In the genomic region with DNA sequence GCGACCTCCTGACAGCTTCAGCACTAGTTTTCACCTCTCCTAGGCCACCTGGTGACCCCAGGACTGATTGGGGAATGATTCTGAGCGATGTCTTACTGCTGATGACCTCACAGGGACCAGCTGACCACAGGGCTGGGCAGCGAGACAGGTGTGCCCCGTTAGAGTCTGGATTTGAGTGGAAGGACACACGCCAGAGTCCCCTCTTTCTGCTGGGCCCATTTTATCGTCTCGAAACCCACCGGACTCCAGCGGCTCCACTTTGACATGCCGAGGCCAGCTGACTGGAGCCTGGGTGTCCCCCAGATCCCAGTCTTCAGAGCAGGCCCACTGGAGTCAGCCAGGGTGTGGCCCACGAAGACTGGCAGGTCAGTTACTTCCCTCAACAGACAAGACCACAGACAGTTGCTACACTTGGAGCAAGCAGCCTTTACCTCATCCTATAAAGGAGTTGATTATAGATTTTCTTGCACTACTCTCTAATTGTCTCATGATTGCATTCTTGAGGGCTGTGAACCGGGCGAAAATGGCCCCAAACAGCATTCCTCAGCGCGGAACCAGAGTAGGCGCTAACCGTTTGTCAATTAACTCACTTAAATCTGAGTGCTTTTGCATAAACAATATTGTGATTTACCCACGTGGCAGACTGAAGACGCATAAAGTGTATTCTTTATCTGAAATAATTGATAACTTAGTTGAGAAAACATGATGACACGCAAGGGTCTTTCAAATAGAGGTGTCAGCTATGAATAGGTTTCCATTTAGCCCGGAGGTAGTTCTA, we compare ENCODE assay signal across 8 mouse cellular contexts. TPM values are rescaled to one million over a fixed set of nuclear protein-coding genes. Genes with fewer than 3 reads are reported as not detected.
DNase-seq lines count a peak whose midpoint lies in the region; ATAC-seq lines count a peak whose summit lies in the region.

No protein-coding gene starts in this region.

- H3K9ac ChIP-seq in heart, embryonic 11.5 days (ENCODE audit: low read depth, low read length) = peak overlapping the region; percentile 87
- peak overlapping the region; percentile 70 for H3K9ac ChIP-seq in hindbrain, embryonic 14.5 days

- peak overlapping the region; percentile 97 for H3K27ac ChIP-seq in heart, embryonic 11.5 days (ENCODE audit: low read depth, low read length)
- peak overlapping the region; percentile 87 for H3K27ac ChIP-seq in hindbrain, embryonic 14.5 days

- peaks cover 41% of the 10 kb centered on the region for H3K4me1 ChIP-seq in heart, embryonic 11.5 days (ENCODE audit: control insufficient read depth, insufficient read depth, low read length)
- peaks cover 44% of the 10 kb centered on the region for H3K4me1 ChIP-seq in hindbrain, embryonic 14.5 days (replicated peaks; ENCODE audit: control insufficient read depth, insufficient read depth, low read length)

- peaks cover under 1% of the 10 kb centered on the region; the same call in 1 of the 2 replicates for H3K36me3 ChIP-seq in heart, embryonic 11.5 days (ENCODE audit: control insufficient read depth, insufficient read depth, low read length)
- H3K36me3 ChIP-seq in hindbrain, embryonic 14.5 days (replicated peaks; ENCODE audit: control insufficient read depth, insufficient read depth) = peaks cover 17% of the 10 kb centered on the region

- no peak for DNase-seq in heart, postnatal 25 days (ENCODE audit: low spot score)
- peak; percentile 40 for DNase-seq in urinary bladder, postnatal 25 days (ENCODE audit: low spot score)
- no peak for DNase-seq in urinary bladder, postnatal 10 days (ENCODE audit: low spot score)
- DNase-seq in hindbrain, embryonic 14.5 days (ENCODE audit: low spot score) = no peak
- DNase-seq in yolk sac, embryonic 10.5 days (ENCODE audit: low spot score) = no peak
- DNase-seq in gastrocnemius, postnatal 25 days = no peak

- peak overlapping the region; percentile 95 for H3K4me2 ChIP-seq in heart, embryonic 11.5 days
- H3K4me2 ChIP-seq in hindbrain, embryonic 14.5 days (replicated peaks) = peak overlapping the region; percentile 77

- H3K9me3 ChIP-seq in heart, embryonic 11.5 days (replicated peaks; ENCODE audit: control insufficient read depth, low read length) = no peaks in the 10 kb centered on the region
- no peaks in the 10 kb centered on the region for H3K9me3 ChIP-seq in hindbrain, embryonic 14.5 days (ENCODE audit: control insufficient read depth, low read length)

- WGBS in heart, embryonic 11.5 days (ENCODE audit: insufficient replicate concordance) = 13% methylated on average over 21 of the region's 21 CpGs
- 16% methylated on average over 21 of the region's 21 CpGs for WGBS in hindbrain, embryonic 14.5 days

- peak; percentile 0; the same call in 1 of the 2 replicates for ATAC-seq in heart, embryonic 11.5 days (replicated peaks; ENCODE audit: insufficient number of reproducible peaks, low FRiP score, low TSS enrichment)
- ATAC-seq in hindbrain, embryonic 14.5 days (ENCODE audit: low FRiP score) = no peak
- peak; percentile 55 for ATAC-seq in megakaryocyte, adult 5-6 weeks (ENCODE audit: poor library complexity, severe bottlenecking)

- H3K27me3 ChIP-seq in heart, embryonic 11.5 days (ENCODE audit: control insufficient read depth, insufficient read depth, low read length) = no peaks in the 10 kb centered on the region
- no peaks in the 10 kb centered on the region; the same call in 1 of the 2 replicates for H3K27me3 ChIP-seq in hindbrain, embryonic 14.5 days (ENCODE audit: control insufficient read depth, insufficient read depth, low read length)

- H3K4me3 ChIP-seq in heart, embryonic 11.5 days (ENCODE audit: low read depth, low read length) = peak overlapping the region; percentile 74
- H3K4me3 ChIP-seq in hindbrain, embryonic 14.5 days (replicated peaks; ENCODE audit: low read length) = peak overlapping the region; percentile 49

- intact Hi-C loops in heart, postnatal 25 days (cut with DNase I) = no loop called here

RNA-seq across cellular contexts. Expression of gene Slc4a2, which starts 0.6 kb away (rescaled TPM):
- 17.7 and 17.9 TPM in 2 replicates for polyA plus RNA-seq in heart, embryonic 11.5 days (2014; fragmentation: Nextera tagmentation; extraction: Ambion mirVana)
- total RNA-seq in heart, postnatal 25 days (2021) = 10 to 100 TPM; 29.7 to 31.3 TPM
- 21.1 and 23.6 TPM in 2 replicates for polyA plus RNA-seq in hindbrain, embryonic 14.5 days (2014; fragmentation: Nextera tagmentation; extraction: Ambion mirVana)
- 17.2 and 19.9 TPM in 2 replicates for total RNA-seq in megakaryocyte, adult 5-6 weeks (2015)
- 34.2 and 40.0 TPM in 2 replicates for total RNA-seq in megakaryocyte, adult 5-6 weeks (2017)
- total RNA-seq in gastrocnemius, postnatal 25 days (2021) = 10 to 100 TPM; 17.9 to 19.9 TPM

RNA-seq across cellular contexts. Expression of gene Cdk5, which starts 0.9 kb away (rescaled TPM):
- 34.0 and 36.2 TPM in 2 replicates for polyA plus RNA-seq in heart, embryonic 11.5 days (2014; fragmentation: Nextera tagmentation; extraction: Ambion mirVana)
- total RNA-seq in heart, postnatal 25 days (2021) = 10 to 100 TPM; 19.2 to 22.8 TPM
- 115 and 123 TPM in 2 replicates for polyA plus RNA-seq in hindbrain, embryonic 14.5 days (2014; fragmentation: Nextera tagmentation; extraction: Ambion mirVana)
- 18.2 and 27.5 TPM in 2 replicates for total RNA-seq in megakaryocyte, adult 5-6 weeks (2015)
- 16.9 and 18.2 TPM in 2 replicates for total RNA-seq in megakaryocyte, adult 5-6 weeks (2017)
- 10 to 100 TPM; 11.7 to 13.7 TPM for total RNA-seq in gastrocnemius, postnatal 25 days (2021)

RNA-seq across cellular contexts. Expression of gene Asic3, which starts 11.0 kb away (rescaled TPM):
- 0.20 TPM in 1 of 2 replicates, not detected in the other for polyA plus RNA-seq in heart, embryonic 11.5 days (2014; fragmentation: Nextera tagmentation; extraction: Ambion mirVana)
- total RNA-seq in heart, postnatal 25 days (2021) = under 1 TPM in 1 of 2 experiments, not detected in 1; 0.17 TPM
- polyA plus RNA-seq in hindbrain, embryonic 14.5 days (2014; fragmentation: Nextera tagmentation; extraction: Ambion mirVana) = 0.35 and 0.80 TPM in 2 replicates
- total RNA-seq in megakaryocyte, adult 5-6 weeks (2015) = not detected in 2 replicates
- not detected in 2 replicates for total RNA-seq in megakaryocyte, adult 5-6 weeks (2017)
- total RNA-seq in gastrocnemius, postnatal 25 days (2021) = under 1 TPM in 1 of 2 experiments, not detected in 1; 0.19 TPM

RNA-seq across cellular contexts. Expression of gene Fastk, which starts 20.9 kb away (rescaled TPM):
- polyA plus RNA-seq in heart, embryonic 11.5 days (2014; fragmentation: Nextera tagmentation; extraction: Ambion mirVana) = 158 and 165 TPM in 2 replicates
- total RNA-seq in heart, postnatal 25 days (2021) = 100 to 1,000 TPM; 275 to 314 TPM
- polyA plus RNA-seq in hindbrain, embryonic 14.5 days (2014; fragmentation: Nextera tagmentation; extraction: Ambion mirVana) = 92.8 and 92.9 TPM in 2 replicates
- total RNA-seq in megakaryocyte, adult 5-6 weeks (2015) = 33.4 and 42.2 TPM in 2 replicates
- total RNA-seq in megakaryocyte, adult 5-6 weeks (2017) = 21.7 and 22.3 TPM in 2 replicates
- 100 to 1,000 TPM; 169 to 176 TPM for total RNA-seq in gastrocnemius, postnatal 25 days (2021)

RNA-seq across cellular contexts. Expression of gene Tmub1, which starts 23.5 kb away (rescaled TPM):
- 21.5 and 22.6 TPM in 2 replicates for polyA plus RNA-seq in heart, embryonic 11.5 days (2014; fragmentation: Nextera tagmentation; extraction: Ambion mirVana)
- total RNA-seq in heart, postnatal 25 days (2021) = 10 to 100 TPM in 1 of 2 experiments, 1 to 10 TPM in 1; 9.1 to 12.0 TPM
- polyA plus RNA-seq in hindbrain, embryonic 14.5 days (2014; fragmentation: Nextera tagmentation; extraction: Ambion mirVana) = 54.4 and 62.4 TPM in 2 replicates
- 11.3 and 13.4 TPM in 2 replicates for total RNA-seq in megakaryocyte, adult 5-6 weeks (2015)
- 11.7 and 20.9 TPM in 2 replicates for total RNA-seq in megakaryocyte, adult 5-6 weeks (2017)
- 10 to 100 TPM; 17.2 to 18.9 TPM for total RNA-seq in gastrocnemius, postnatal 25 days (2021)
